Mouse (Mus musculus) frontal cortex, postnatal 14 days (tissue): ENCODE results near the gene Tmem63b.

Experiments
- DNase-seq, 2 experiments: peaks; one replicate each; pipeline ENCODE4 v3.0.0; 2022; ENCODE audit warnings: low spot score in 2 of 2

Tmem63b gene

DNA sequence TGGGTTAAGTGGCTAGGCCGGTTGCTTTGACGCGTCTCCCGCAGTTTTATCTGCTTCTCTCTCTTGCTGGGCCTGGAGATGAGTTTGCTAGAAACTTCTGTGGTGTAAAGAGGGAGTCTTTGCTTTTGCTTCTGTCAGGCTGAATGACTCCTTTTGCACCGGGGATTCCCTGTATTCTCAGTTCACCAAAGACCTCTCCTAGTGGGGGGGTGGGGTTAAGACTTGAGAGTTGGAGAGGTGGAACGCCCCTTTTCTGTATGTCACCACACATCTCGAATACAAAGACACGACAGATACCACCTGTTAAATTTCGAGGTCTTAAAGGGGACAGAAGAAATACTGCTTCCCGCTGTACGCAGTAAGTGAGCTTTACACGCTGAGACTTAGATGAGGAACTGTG is at the start of gene Tmem63b:
Gene Tmem63b (minus strand): TSS at position 190 of the 400 bp plus-strand sequence.
- DNase-seq: no peak

DNA sequence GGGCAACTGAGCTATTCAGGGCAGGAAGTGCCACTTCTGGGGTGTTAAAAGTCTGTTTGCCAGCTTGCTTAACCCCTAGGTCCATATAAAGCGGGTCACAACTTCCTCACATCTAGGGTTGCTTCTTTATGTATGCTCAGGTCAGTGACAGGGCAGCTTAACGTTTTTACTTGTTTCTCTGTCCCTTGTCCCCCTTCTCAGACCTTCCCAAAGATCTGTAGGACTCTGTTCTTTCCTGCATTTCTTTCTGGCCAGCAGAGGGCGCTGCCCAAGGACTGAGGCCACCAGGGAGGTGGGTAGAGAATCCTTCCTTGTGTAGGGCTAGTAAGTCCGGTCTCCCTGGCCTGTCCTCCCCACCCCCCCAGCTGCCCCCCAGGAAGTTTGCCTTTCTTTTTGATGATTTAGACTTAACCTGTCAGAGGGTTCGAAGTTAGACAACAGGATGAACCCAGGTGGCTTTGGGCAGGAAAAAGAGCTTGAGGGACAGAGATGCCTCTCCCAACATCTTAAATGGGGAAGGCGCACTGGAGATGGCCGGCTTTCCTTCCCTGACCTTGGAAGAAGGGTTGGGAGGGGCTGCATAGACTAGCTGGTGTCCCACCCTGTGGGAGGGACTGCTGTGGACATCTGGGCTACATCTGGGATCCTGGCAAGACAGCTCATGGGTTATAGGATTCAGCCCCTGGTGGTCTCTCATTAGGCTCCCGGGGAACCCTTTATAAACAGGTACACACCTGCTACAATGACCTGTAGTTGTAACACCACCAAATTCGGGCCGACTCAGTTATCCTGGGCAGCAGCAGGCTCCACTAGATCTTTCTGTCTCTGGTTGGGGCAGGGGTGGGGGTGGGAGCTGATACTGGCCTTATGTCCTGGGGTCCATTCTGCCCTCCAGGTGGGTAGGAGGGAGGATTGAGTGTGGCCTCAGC is 48.9 kb upstream of the Tmem63b start:
- DNase-seq: peak; percentile 74 to 86

DNA sequence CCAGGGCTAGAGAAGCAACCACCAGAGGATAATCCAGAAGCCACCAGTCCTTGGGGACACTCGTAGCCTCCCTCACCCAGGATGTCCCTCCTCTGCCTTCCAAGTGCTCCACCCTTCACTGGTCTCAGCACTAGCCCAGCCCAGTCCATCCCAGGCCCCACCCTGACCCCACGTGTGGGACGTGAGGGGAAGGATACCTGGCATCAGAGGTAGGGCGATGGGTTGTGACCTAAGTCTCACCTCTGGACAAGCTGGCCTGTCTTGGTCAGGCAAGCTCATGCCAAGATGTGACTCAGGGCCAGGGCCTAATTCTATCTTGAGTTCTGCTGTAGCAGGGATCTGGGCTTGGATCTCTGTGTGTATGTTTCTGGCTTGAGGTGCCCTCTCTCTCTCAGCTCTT is 48.2 kb upstream of the Tmem63b start:
- no peak for DNase-seq

DNA sequence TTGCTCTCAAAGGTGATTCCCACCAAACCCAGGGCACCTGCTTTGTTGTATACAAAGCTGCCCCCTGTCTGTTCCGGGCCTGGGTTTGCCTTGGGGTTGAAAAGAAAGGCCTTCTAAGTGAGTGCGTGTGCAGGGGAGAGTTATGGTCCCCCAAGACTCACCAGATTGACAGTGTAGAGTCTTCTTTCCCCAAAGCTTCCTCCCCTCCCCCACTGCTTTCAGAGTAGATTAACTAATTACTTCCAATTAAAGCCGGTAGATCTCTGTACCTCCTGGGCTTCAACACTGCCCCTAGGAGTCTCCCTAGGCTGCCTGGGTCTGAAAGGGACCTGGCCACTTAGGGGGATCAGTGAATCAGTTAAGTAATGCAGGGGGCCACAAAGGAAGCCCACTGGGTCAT is 47.6 kb upstream of the Tmem63b start:
- DNase-seq: no peak

DNA sequence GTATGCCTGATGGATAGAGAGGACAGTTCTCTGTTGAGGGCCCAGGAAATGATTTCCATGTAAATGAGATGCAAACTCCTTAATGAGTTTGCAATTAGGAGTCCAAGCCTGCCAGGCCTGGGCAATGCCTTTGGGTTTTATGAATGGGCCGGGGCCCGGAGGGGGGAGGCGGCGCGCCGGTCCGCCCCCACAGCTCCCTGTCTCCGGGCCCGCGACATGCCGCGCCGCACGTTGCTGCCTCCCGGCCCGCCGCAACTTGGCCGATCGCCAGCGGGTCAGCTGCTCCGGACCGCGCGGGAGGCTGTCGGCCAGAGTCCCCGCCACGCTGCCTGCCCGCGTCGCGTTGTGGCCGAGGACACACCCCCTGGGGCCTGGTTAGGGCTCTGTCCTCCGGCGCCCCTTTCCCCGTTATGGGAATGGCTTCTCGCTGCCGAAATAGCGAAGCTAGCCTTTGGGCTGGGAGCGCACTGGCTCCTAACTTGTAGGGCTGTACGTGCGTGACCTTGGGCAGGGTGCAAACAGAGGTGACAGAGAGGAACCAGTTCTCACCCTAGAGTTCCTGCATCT is 47.1 kb upstream of the Tmem63b start, which contains the start of gene 1600014C23Rik:
Gene 1600014C23Rik (minus strand): TSS at position 110 of the 567 bp plus-strand sequence.
- peak; percentile 76 to 78 for DNase-seq

DNA sequence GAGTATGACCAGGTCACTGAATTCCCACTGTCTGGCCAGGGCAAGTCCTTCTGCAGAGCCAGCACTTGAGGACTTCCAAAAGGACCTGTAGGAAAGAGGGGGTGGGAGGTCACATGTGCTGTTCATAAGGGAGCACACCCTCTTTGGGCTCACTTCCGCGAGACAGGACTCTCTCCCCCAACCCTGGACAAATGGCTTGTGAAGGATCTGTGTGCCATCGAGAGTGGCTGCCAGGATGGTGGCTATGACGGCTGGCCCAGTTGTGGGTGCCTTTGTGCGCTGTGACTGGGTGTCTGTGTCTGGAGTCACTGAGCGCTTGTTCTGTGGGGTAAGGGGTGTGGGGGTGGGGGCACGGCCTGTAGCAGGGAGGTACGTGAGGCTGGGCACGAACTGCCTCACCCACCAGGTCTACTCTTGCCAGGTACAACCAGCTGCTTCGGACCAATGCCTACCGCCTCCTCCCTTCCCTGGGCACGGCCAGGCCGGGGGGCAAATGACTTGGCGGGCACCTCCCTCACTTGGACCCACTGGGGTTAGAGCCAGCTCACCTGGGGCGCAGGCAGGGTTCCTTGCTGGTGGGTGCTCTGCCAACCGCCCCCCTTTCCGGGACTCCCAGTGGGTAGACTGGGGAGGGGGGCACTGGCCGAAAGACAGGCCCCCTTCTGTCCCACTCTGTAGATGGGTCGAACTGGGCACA is 46.5 kb upstream of the Tmem63b start:
- DNase-seq: peak in 1 of 2 experiments; percentile 34

DNA sequence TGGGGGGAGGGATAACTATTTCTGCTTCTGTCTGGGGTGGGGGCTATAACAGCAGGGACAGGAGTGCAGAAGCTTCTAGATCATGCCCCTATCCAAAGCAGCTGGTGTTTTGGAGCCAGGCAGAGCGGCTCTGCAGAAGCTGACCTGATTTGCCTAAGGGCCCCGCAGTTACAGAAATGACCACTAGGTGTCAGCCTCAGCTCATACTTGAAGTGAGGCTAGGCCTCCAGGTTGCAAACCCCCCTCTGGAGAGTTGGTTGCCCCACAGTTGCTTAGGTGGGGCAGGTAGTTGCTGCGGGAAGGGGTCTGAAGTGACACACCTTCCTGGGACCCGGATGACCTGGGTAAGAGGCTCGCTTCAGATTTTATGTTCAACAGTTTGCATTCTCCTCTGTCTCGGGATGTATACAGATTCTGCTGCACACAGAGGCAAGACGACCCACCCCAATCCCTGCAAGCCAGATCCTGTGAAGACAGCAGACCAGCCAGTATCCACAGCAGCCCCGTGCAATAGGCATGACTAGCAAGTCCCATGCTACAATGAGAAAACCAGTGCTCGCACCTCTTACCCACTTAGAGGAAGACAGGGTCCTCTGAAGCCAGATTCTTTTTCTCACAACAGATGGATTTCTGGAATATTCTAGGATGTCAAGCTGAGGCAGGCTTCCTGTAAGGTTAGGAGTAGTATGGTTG is 44.6 kb upstream of the Tmem63b start:
- peak; percentile 78 to 89 for DNase-seq

DNA sequence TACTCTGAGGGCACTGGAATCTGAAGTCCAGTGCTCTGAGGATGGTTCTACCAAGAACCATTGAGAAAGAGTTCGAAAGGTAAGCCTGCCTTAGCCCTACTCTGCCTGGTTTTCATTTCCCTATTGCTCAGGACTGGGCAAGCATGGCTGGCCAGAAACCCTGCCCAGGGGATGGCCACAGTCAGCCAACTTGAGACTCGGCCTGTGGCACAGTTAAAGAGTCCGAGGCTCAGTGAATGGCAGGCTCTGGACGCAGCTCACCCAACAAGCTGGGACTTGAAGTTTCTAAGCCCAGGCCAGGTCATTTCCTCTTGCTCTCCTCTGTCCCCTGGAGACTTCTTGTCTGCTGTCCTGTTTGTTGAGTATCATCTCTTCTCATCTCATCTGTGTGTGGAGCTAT is 44.0 kb upstream of the Tmem63b start:
- no peak for DNase-seq

DNA sequence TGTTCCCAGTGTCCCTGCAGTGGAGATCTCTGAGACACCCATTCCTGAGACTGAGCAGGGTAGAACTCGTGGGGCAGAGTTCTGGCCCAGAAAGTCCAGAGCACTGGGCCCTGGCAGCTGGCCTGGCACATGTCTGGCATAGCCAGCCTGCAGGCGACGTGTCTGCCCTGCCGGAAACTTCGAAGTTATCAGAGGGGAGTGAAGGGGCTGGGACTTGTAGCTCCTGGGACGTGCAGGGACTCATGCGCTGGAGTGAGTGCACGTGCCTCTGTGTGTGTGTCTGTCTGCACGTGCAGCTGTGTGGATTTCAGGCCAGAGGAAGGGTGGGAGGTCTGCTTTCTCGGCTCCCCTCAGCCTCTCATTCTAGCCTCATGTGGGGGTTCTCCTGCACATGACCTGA is 42.7 kb upstream of the Tmem63b start:
- DNase-seq: no peak

DNA sequence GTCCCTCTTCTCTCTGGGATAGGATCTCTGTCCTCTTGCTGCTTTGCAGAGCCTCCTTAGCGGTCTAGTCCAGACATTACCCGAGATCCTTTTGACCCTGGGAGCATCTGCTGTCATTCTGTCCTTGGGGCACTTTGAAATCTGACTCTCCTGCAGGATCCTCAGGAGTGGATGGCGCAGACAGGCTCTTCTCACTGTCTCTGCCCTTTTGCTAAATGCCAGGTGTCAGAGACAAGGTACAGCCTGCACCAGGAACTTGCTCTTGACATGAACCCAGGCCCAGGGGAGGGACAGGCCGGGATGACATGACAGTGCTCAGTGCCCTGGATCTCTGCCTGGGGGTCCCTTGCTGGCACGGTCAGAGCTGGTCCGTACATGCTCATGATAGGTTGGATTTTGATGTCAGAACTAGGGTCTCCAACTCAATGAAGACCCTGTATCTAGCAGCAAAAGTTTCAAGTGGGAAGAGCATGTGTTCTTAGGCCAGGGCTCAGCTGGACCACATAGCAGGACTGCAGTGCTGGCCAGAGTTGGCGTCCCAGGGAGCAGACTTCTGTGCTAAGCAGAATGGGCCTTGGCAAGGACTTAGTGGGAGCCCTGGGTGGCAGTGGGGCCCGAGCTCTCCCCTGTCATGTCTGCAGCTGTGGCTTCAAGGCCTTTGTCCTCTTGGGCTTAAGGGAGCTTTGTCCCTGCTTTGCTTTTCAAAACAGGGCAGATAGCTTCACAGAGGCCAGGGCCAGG is 41.4 kb upstream of the Tmem63b start:
- no peak for DNase-seq

DNA sequence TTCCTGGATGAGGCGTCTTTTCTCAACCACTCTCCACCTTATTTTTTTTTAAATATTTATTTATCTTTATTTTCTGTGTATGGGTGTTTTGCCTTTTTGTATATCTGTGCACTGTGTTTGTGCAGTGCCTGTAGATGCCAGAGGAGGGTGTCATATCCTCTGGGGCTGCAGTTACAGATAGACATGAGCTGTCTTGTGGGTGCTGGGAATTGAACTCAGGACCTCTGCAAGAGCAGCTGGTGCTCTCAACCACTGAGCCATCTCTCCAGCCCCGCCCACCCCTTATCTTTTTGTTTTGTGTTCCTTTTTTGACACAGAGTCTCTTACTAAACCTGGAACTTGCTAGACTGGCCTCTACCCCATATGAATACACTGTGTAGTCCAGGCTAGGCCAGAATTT is 40.8 kb upstream of the Tmem63b start:
- no peak for DNase-seq

DNA sequence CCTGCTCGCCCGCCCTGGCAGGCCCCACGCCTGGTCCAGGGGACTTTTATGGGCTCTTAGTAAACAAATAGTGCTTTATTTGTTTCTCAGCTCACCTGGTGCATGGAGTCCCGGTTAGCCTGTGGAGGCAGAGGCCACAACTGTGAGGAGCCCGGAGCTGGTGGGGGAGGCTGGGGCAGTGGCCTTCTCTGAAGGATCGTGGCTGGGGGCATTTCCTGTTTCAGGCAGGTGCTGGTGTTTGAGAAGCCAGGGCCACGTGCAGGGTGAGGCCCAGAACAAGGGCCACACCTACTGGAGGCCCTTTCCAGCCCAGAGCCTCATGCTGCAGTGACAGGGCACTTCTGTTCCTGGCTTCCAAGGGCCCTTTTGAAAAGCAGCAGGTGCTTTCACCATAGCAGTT is 39.5 kb upstream of the Tmem63b start:
- DNase-seq: no peak

DNA sequence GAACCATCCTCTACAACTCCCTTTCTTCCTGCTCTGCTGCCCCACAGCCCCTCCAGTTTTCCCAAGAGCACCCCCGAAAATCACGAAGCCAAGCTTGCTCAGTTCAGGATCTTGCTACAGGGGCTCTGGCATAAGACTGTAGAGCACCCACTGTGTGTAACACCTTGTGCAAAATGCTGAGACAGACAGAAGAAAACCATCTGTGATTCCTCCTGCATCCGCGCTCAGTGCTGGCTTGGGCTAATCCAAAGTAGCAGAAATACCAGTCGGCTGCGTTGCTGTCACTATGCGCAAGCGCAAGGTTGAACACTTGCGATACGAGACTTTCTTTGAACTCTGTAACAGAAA is 37.8 kb upstream of the Tmem63b start:
- DNase-seq: no peak

DNA sequence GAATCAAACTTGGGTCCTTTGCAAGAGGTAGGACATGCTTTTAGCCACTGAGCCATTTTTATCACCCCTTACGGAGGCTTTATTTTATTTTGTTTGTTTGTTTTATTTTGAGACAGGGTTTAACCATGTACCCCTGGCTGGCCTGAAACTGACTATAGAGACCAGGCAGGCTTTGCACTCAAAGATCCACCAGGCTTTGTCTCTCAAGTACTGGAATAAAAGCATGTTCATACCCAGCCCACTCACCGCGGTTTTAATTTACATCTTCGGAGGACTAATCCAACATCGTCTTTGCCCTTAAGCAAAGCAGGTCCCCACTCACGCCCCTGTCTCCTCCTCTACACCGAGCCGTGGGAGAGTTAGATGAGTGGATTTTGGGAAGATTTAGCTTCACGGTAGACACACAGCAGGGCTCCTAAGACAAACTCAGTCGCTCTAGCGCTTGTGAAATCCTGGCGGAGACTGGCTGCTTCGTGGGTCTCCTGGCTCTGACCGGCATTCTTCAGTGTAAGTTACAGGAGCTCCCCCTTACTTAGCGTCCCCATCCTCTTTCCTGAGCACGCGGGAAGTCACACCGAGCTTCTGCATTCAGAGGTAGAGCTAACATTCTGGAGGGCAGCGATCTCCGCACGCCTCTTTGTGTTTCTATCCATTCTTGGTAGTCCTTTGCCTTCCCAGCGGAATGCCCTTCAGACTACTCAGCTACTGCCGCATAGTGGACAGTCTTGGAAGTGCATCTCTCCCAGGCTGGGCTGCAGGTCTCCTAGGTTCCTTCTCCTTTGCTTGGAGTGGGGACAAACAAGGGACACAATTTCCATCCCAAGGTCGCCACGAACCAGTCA is 37.2 kb upstream of the Tmem63b start:
- peak in 1 of 2 experiments; percentile 81 for DNase-seq

DNA sequence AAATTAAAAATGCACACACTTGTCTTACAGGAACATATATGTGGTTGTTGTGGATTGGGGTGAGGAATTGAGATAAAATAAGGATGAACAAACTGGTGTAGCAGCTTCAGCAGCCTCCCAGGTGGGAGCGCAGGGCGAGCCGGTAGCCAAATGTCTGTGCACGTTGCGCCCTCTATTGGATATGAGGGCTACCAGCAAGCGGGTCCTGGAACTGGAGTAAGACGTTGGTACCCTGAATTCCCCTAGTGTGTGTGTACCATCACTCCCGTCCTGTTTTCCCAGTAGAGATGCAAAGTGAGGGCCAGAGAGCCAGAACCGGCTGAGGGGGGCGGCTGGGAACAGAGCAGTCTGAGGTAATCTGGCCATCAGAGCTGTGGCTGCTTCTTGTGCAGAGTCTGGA is 31.6 kb upstream of the Tmem63b start:
- peak; percentile 61 to 76 for DNase-seq

DNA sequence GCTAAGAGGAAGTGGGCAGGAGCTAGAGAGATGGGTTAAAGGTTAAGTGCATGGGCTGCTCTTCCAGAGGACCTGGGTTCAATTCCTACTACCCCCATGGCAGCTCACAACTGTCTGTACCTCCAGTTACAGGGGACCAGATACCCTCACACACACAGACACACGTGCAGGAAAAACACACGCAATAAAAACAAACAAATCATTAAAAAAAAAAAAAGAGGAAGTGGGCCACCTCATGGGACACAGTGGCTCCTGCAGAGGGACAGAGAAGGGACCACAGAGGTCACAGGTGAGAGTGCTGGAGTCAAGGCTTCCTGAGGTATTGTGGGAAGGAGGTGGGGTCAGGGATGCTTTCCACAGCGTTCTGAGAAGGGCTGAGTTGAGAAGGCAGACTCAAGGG is 24.8 kb upstream of the Tmem63b start:
- no peak for DNase-seq

DNA sequence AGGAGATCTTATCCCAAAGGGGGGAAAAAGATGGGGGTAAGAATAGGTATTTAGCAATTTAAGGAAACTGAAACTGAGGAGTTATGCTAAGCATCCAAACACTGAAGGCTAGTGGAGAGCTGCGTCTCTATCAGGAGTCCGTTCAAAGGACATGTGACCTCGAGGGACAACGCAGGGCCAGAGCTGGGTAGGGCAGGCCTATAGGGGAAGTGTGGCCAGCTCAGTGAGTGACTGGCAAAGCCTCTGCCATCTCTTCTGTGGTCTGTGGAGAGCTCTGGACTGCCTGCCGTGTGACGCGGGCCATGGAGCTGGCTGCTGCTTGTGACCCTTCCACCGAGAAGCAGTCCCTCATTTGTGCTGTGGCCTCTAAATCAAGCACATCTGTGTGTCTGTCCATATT is 23.7 kb upstream of the Tmem63b start:
- no peak for DNase-seq

DNA sequence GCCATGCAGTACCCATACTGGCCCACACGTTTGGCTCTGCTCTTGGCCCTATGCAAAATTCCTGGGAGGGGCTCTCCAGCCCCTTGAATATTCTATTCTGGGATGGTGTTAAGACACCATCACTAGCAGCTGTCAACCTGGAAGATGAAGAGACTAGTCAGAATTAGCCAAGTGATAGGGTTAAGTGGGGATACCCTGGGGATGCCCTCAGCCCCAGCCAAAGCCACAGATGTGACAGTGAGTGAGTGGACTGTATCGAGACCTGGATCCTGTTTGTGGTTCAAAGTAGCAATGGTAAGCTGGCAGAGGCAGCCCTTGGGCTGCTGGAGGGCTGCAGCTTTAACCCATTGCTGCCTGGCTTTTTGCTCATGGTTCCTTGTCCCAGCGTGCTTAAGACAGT is 23.1 kb upstream of the Tmem63b start:
- DNase-seq: no peak

DNA sequence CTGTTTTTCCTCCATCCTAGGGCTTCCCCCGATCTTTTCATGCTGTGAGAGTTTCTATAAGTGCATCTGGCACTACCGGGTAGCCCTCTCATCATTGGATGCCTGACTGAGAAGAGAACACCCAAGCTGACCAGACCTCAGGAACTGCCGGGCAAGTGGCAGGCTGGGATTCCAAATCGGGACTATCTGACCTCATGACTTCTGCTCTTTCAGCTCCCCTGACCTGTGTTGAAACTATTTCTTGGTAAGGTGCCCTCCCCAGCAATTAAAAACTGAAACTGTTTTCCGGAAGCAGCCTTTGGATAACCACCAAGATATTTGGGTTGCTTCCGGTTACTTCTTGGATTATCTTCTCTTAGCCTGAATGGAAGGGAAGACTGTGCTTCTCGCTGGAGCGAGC is 21.5 kb upstream of the Tmem63b start:
- no peak for DNase-seq

DNA sequence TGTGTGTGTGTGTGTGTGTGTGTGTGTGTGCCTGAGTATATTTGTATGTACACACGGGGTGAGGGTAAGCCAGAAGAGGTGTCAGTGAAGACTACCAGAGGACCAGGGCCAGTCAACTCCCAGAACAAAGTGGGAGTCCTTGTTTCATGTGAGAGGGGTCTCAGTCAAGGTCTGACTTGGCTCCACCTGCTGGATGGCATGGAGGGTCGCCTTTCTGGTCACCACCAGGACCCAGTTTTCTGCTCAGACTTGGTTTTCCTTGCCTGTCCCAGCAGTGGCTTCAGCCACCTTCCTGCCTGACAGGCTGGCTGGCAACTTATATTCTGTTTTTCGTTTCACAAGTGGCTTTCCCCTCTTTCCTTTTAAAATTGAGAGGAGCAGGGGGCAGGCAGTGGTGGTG is 20.7 kb upstream of the Tmem63b start:
- DNase-seq: no peak

DNA sequence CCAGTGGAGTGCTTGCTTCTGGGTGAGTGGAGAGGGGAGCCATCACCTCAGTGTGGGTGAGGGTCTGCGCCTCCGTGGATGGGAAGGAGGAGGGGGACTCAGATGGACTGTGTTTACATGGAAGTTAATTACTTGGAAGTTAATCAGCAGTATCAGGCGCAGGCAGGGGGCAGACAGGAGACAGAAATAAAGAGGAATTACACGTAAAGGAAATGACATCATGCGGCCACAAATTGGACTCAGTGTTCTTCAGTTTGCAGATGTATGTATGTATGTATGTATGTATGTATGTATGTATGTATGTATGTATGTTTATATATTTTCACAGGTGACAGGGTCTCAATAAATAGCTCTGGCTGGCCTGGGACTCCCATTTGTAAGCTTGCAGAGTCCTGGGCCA is 20.1 kb upstream of the Tmem63b start:
- no peak for DNase-seq
